Mouse (Mus musculus): ENCODE results near the gene Ceacam2. TPM values are rescaled to one million over a fixed set of nuclear protein-coding genes. Genes with fewer than 3 reads are reported as not detected.

Ceacam2 gene
- total RNA-seq, 1 experiment, result 0.31 TPM

Other genes with a start within 250 kb of the Ceacam2 start
- gene Pafah1b3, start 241.9 kb downstream of the Ceacam2 start, total RNA-seq (2012; rRNA removed), result 76.5 and 83.2 TPM in 2 replicates
- gene Prr19, start 238.4 kb downstream of the Ceacam2 start, total RNA-seq (2012; rRNA removed), result 4.3 and 5.7 TPM in 2 replicates
- 1.2 and 1.7 TPM in 2 replicates for gene Tmem145, start 233.8 kb downstream of the Ceacam2 start, total RNA-seq (2012; rRNA removed)
- gene Megf8, start 222.7 kb downstream of the Ceacam2 start, total RNA-seq (2012; rRNA removed), result 47.5 and 69.9 TPM in 2 replicates
- gene Cnfn, start 170.1 kb downstream of the Ceacam2 start, total RNA-seq (2012; rRNA removed), result not detected in 2 replicates
- 3.8 and 4.7 TPM in 2 replicates for gene Lipe, start 141.1 kb downstream of the Ceacam2 start, total RNA-seq (2012; rRNA removed)
- gene Cxcl17, start 127.0 kb downstream of the Ceacam2 start, total RNA-seq (2012; rRNA removed), result 0.31 TPM in 1 of 2 replicates, not detected in the other
- 5.6 and 16.0 TPM in 2 replicates for gene Ceacam1, start 62.3 kb downstream of the Ceacam2 start, total RNA-seq (2012; rRNA removed)
- not detected in 2 replicates for gene Erich4, start 76.0 kb upstream of the Ceacam2 start, total RNA-seq (2012; rRNA removed)
- gene Dmac2, start 79.6 kb upstream of the Ceacam2 start, total RNA-seq (2012; rRNA removed), result 30.0 and 39.3 TPM in 2 replicates
- 1.7 and 2.3 TPM in 2 replicates for gene B3gnt8, start 86.8 kb upstream of the Ceacam2 start, total RNA-seq (2012; rRNA removed)
- gene Bckdha, start 119.1 kb upstream of the Ceacam2 start, total RNA-seq (2012; rRNA removed), result 96.0 and 116 TPM in 2 replicates
- gene Exosc5, start 119.3 kb upstream of the Ceacam2 start, total RNA-seq (2012; rRNA removed), result 170 and 182 TPM in 2 replicates
- gene Tmem91, start 135.3 kb upstream of the Ceacam2 start, total RNA-seq (2012; rRNA removed), result 0.94 and 2.6 TPM in 2 replicates
- 4.1 and 5.5 TPM in 2 replicates for gene B9d2, start 140.9 kb upstream of the Ceacam2 start, total RNA-seq (2012; rRNA removed)
- gene Tgfb1, start 147.1 kb upstream of the Ceacam2 start, total RNA-seq (2012; rRNA removed), result 6.3 and 7.1 TPM in 2 replicates
- gene Ccdc97, start 179.2 kb upstream of the Ceacam2 start, total RNA-seq (2012; rRNA removed), result 20.3 and 21.7 TPM in 2 replicates
- gene Hnrnpul1, start 214.9 kb upstream of the Ceacam2 start, total RNA-seq (2012; rRNA removed), result 67.1 and 69.0 TPM in 2 replicates
- gene Axl, start 248.8 kb upstream of the Ceacam2 start, total RNA-seq (2012; rRNA removed), result 27.1 and 56.5 TPM in 2 replicates

Data from ES-E14 (cell line).